ENCODE assay signal across 8 mouse cellular contexts in genomic region chr11:69016755-69017154, GRCm38 (mm10). TPM values are rescaled to one million over a fixed set of nuclear protein-coding genes. Genes with fewer than 3 reads are reported as not detected.
DNase-seq lines count a peak whose midpoint lies in the region; ATAC-seq lines count a peak whose summit lies in the region.

No protein-coding gene starts in this region.

- H3K27me3 ChIP-seq in kidney, embryonic 16.5 days (ENCODE audit: insufficient read depth, low read length): no peaks in the 10 kb centered on the region
- H3K27me3 ChIP-seq in hindbrain, embryonic 15.5 days: no peaks in the 10 kb centered on the region
- H3K27me3 ChIP-seq in midbrain, embryonic 14.5 days (ENCODE audit: control insufficient read depth, insufficient read depth, low read length): no peaks in the 10 kb centered on the region

- 63% methylated on average over 3 of the region's 3 CpGs for WGBS in kidney, embryonic 16.5 days
- 71% methylated on average over 3 of the region's 3 CpGs for WGBS in hindbrain, embryonic 15.5 days
- 65% methylated on average over 3 of the region's 3 CpGs for WGBS in midbrain, embryonic 14.5 days

- peak overlapping the region; percentile 96 for H3K27ac ChIP-seq in kidney, embryonic 16.5 days (ENCODE audit: low read length)
- H3K27ac ChIP-seq in brown adipose tissue, adult 24 weeks (replicated peaks; ENCODE audit: low read depth, low read length): no peak overlapping the region
- H3K27ac ChIP-seq in hindbrain, embryonic 15.5 days (replicated peaks): peak overlapping the region; percentile 93
- peak overlapping the region; percentile 85; the same call in 1 of the 2 replicates for H3K27ac ChIP-seq in midbrain, embryonic 14.5 days (replicated peaks; ENCODE audit: low read depth, low read length)

- no peak for ATAC-seq in kidney, embryonic 16.5 days (ENCODE audit: low FRiP score, low TSS enrichment)
- no peak for ATAC-seq in hindbrain, embryonic 15.5 days (ENCODE audit: low FRiP score, low read depth)
- no peak for ATAC-seq in midbrain, embryonic 14.5 days (ENCODE audit: low FRiP score, low TSS enrichment)

- H3K4me1 ChIP-seq in kidney, embryonic 16.5 days (ENCODE audit: insufficient read depth, low read length): peaks cover 17% of the 10 kb centered on the region
- 0 out of 2 replicates have a peak, but pooled peaks cover 3% of the 10 kb centered on the region for H3K4me1 ChIP-seq in brown adipose tissue, adult 24 weeks (ENCODE audit: control insufficient read depth, insufficient read depth, insufficient read length, low read length)
- H3K4me1 ChIP-seq in hindbrain, embryonic 15.5 days (replicated peaks): peaks cover 12% of the 10 kb centered on the region
- H3K4me1 ChIP-seq in midbrain, embryonic 14.5 days (ENCODE audit: control insufficient read depth, insufficient read depth, low read length): peaks cover 11% of the 10 kb centered on the region

- H3K36me3 ChIP-seq in kidney, embryonic 16.5 days (ENCODE audit: insufficient read depth, low read length): peaks cover 6% of the 10 kb centered on the region
- H3K36me3 ChIP-seq in hindbrain, embryonic 15.5 days: peaks cover 8% of the 10 kb centered on the region; the same call in 1 of the 2 replicates
- peaks cover 8% of the 10 kb centered on the region for H3K36me3 ChIP-seq in midbrain, embryonic 14.5 days (ENCODE audit: control insufficient read depth, insufficient read depth, low read length)

- H3K9me3 ChIP-seq in kidney, embryonic 16.5 days (ENCODE audit: low read length): no peaks in the 10 kb centered on the region
- H3K9me3 ChIP-seq in hindbrain, embryonic 15.5 days: no peaks in the 10 kb centered on the region
- no peaks in the 10 kb centered on the region for H3K9me3 ChIP-seq in midbrain, embryonic 14.5 days (ENCODE audit: control insufficient read depth, low read length)

- peak overlapping the region; percentile 91 for H3K9ac ChIP-seq in kidney, embryonic 16.5 days (replicated peaks; ENCODE audit: low read length)
- H3K9ac ChIP-seq in hindbrain, embryonic 15.5 days: peak overlapping the region; percentile 79
- H3K9ac ChIP-seq in midbrain, embryonic 14.5 days (replicated peaks; ENCODE audit: low read length): peak overlapping the region; percentile 62; the same call in 1 of the 2 replicates

- peak overlapping the region; percentile 88 for H3K4me2 ChIP-seq in kidney, embryonic 16.5 days (replicated peaks; ENCODE audit: low read depth, low read length)
- H3K4me2 ChIP-seq in hindbrain, embryonic 15.5 days: peak overlapping the region; percentile 79
- H3K4me2 ChIP-seq in midbrain, embryonic 14.5 days (ENCODE audit: low read length): peak overlapping the region; percentile 77

- DNase-seq in kidney, postnatal 4 days: no peak
- peak; percentile 5 for DNase-seq in midbrain, embryonic 14.5 days
- DNase-seq in ovary, adult 18-20 months (ENCODE audit: low spot score): no peak
- DNase-seq in kidney, postnatal 10 days: no peak
- no peak for DNase-seq in urinary bladder, postnatal 25 days (ENCODE audit: low spot score)

- H3K4me3 ChIP-seq in kidney, embryonic 16.5 days (ENCODE audit: low read length): peak overlapping the region; percentile 70
- peak overlapping the region; percentile 79 for H3K4me3 ChIP-seq in brown adipose tissue, adult 24 weeks (ENCODE audit: insufficient read depth, low read depth, low read length)
- peak overlapping the region; percentile 70 for H3K4me3 ChIP-seq in hindbrain, embryonic 15.5 days
- H3K4me3 ChIP-seq in midbrain, embryonic 14.5 days (replicated peaks; ENCODE audit: low read depth, low read length): peak overlapping the region; percentile 54

RNA-seq across cellular contexts. Expression of gene Ctc1, which starts 1.0 kb away (rescaled TPM):
- 64.1 and 68.0 TPM in 2 replicates for polyA plus RNA-seq in kidney, embryonic 16.5 days (2015; fragmentation: Nextera tagmentation; extraction: Ambion mirVana)
- 6.2 and 11.8 TPM in 2 replicates for polyA plus RNA-seq in brown adipose tissue, adult 24 weeks (2012; ENCODE audit: insufficient read depth, insufficient read length, missing spikeins)
- polyA plus RNA-seq in hindbrain, embryonic 15.5 days (2015; fragmentation: Nextera tagmentation; extraction: Ambion mirVana): 56.4 and 71.2 TPM in 2 replicates
- 55.8 and 56.1 TPM in 2 replicates for polyA plus RNA-seq in midbrain, embryonic 14.5 days (2014; fragmentation: Nextera tagmentation; extraction: Ambion mirVana)

RNA-seq across cellular contexts. Expression of gene Pfas, which starts 8.5 kb away (rescaled TPM):
- 33.9 and 41.9 TPM in 2 replicates for polyA plus RNA-seq in kidney, embryonic 16.5 days (2015; fragmentation: Nextera tagmentation; extraction: Ambion mirVana)
- polyA plus RNA-seq in brown adipose tissue, adult 24 weeks (2012; ENCODE audit: insufficient read depth, insufficient read length, missing spikeins): 7.8 and 11.1 TPM in 2 replicates
- polyA plus RNA-seq in hindbrain, embryonic 15.5 days (2015; fragmentation: Nextera tagmentation; extraction: Ambion mirVana): 17.6 and 19.0 TPM in 2 replicates
- 12.6 and 16.5 TPM in 2 replicates for polyA plus RNA-seq in midbrain, embryonic 14.5 days (2014; fragmentation: Nextera tagmentation; extraction: Ambion mirVana)

RNA-seq across cellular contexts. Expression of gene Aurkb, which starts 28.7 kb away (rescaled TPM):
- polyA plus RNA-seq in kidney, embryonic 16.5 days (2015; fragmentation: Nextera tagmentation; extraction: Ambion mirVana): 176 and 177 TPM in 2 replicates
- 0.79 TPM in 1 of 2 replicates, not detected in the other for polyA plus RNA-seq in brown adipose tissue, adult 24 weeks (2012; ENCODE audit: insufficient read depth, insufficient read length, missing spikeins)
- polyA plus RNA-seq in hindbrain, embryonic 15.5 days (2015; fragmentation: Nextera tagmentation; extraction: Ambion mirVana): 28.6 and 36.1 TPM in 2 replicates
- polyA plus RNA-seq in midbrain, embryonic 14.5 days (2014; fragmentation: Nextera tagmentation; extraction: Ambion mirVana): 14.6 and 29.6 TPM in 2 replicates

RNA-seq across cellular contexts. Expression of gene Rangrf, which starts 41.8 kb away (rescaled TPM):
- polyA plus RNA-seq in kidney, embryonic 16.5 days (2015; fragmentation: Nextera tagmentation; extraction: Ambion mirVana): 62.3 and 63.9 TPM in 2 replicates
- 9.0 and 12.7 TPM in 2 replicates for polyA plus RNA-seq in brown adipose tissue, adult 24 weeks (2012; ENCODE audit: insufficient read depth, insufficient read length, missing spikeins)
- polyA plus RNA-seq in hindbrain, embryonic 15.5 days (2015; fragmentation: Nextera tagmentation; extraction: Ambion mirVana): 29.8 and 34.3 TPM in 2 replicates
- polyA plus RNA-seq in midbrain, embryonic 14.5 days (2014; fragmentation: Nextera tagmentation; extraction: Ambion mirVana): 22.1 and 22.4 TPM in 2 replicates

RNA-seq across cellular contexts. Expression of gene Borcs6, which starts 42.8 kb away (rescaled TPM):
- polyA plus RNA-seq in kidney, embryonic 16.5 days (2015; fragmentation: Nextera tagmentation; extraction: Ambion mirVana): 8.0 and 9.1 TPM in 2 replicates
- 8.1 and 8.3 TPM in 2 replicates for polyA plus RNA-seq in brown adipose tissue, adult 24 weeks (2012; ENCODE audit: insufficient read depth, insufficient read length, missing spikeins)
- polyA plus RNA-seq in hindbrain, embryonic 15.5 days (2015; fragmentation: Nextera tagmentation; extraction: Ambion mirVana): 22.1 and 23.1 TPM in 2 replicates
- 17.3 and 20.1 TPM in 2 replicates for polyA plus RNA-seq in midbrain, embryonic 14.5 days (2014; fragmentation: Nextera tagmentation; extraction: Ambion mirVana)
